Mouse (Mus musculus) fat pad, adult 2 months (tissue): ENCODE data around the gene Ankfn1.

Experiments used
- DNase-seq: peaks from one replicate; pipeline ENCODE4 v3.0.0-alpha.2; 2011; ENCODE audit warnings: low read depth, low spot score; ENCODE audit errors: extremely low read depth

Ankfn1 gene

DNA sequence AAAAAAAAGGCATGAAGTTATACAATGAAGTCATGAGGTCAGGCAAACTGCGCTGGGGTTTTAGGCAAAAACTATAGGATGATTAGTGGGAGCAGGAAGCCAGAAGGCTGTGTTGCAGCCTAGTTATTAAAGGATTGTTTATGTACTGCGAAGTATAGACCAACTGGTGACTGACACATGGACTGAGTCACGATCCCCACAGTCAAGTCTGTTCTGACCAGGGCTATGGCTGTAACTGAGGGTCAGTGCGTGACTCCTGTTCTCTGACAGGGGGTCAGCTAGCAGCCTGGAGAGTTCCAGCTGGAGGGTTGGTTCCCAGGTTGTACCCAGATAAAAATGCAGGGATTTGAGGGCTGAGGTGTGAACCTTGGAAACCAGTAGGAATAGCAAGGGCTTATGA lies 301.4 kb downstream of the Ankfn1 start:
- no peak for DNase-seq

DNA sequence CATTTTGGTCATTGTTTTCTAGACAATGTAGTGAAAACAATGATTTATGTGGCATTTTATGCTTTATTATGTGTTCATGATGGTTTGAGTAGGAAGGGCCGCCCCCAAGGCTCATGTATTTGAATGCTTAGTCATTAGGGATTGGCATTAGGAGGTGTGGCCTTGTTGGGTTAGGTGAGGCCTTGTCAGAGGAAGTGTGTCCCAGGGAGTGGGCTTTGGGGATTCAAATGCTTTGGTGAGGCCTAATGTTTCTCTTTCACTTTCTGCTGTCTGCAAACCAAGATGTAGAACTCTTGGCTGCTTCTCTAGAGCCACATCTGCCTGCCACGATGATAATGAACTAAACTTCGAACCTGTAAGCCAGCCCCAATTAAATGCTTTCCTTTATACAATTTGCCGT lies 304.6 kb downstream of the Ankfn1 start:
- no peak for DNase-seq

DNA sequence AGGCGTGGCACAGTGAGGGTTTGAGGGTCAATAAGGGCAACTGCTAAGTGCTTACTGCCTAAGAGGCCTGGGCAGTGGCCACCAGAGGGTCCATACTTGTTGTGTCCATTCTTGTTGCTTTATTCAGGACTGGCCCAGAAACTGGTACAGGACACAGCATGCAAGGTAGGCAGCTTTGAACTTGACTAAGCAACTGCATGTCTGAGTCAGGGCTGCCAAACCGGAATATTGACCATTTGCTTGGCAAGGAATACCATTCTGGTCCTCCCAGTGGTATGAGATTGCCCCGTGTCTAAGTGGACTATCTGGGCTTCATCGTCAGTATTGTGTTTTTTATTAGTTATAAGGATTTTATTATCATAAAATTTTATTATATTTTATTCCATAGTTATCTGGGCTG lies 312.1 kb downstream of the Ankfn1 start:
- DNase-seq: no peak

DNA sequence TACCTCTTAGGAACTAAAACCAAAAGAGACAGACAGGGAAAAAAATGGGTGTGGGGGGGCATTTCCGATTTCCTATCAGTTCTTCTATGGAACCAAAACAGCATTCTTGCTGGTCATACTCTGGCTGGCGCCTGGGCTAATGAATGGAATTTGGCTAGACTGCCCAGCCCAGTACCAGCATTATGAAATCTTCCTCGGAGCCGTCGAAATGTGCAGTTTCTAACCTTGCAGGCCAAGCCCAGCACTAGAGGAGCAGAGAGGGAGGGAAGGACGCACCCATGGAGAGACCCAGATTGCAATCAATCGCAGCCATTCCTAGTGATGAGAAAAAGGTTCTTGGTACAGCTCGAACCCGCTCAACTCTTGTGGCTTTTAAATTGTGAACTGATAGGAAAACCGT lies 315.2 kb downstream of the Ankfn1 start:
- DNase-seq: no peak

DNA sequence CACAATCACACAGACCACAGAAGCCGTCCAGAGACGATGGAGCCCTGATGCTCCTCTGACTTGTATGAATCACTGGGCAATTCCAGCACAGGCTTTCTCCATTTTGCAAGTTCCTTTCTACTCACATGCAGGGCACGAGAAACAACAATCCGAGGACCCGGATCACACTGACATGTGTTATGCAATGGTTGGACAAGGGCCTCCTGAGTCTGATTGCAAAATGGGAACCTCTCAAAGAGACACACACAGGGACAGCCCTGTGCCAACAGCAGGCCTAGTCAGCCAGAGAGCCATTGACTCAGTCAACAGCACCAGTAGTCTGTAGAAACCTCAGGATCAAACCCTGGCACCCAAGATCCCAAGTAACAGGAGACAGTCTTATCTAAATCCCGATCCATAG lies 318.0 kb downstream of the Ankfn1 start:
- DNase-seq: no peak

DNA sequence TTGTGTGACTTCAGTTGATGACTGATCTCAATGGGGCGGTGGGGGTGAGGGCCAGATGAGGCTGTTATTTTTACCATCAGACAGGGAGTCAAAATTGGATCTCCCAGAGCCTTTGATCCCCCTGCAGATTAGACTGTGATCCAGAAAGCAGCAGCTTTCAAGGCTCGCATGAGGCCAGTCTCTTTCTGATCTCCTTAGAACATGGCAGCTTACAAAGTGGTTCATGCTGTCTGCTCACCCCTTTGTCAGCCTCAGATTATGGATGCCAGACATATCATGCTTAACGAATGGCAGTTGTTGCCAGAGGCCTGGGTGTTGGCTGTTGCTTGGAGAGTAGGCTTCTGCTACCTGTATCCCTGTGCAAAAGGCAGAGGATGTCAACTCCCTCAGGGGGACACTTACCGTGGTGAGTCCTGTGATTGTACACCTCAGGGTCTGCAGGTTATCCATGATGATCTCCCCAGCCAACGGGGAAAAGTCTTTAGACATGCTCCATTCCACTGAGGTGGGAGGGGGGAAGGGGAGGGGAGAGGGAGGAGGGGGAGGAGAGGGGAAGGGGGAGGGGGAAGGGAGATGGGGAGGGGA lies 321.7 kb downstream of the Ankfn1 start:
- DNase-seq: no peak

DNA sequence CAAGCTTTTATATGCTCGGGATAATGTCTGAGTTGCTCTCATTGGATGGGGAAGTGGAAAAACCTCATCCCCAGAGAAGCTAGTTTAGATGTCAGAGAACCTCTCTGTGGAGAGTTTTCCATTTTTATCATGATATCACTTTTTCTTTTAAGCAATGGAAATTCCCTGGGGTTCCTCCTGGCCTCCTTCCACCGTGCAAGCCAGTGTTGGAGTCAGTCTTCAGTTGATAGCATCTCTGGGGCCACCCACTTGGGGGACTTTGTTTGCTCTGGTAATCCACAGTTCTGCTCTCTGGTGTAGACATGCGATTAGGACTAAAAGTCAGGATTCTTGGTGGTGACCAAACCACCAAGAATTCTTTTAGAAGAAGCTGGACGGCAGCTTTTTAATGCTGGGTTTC lies 322.8 kb downstream of the Ankfn1 start:
- DNase-seq: no peak

DNA sequence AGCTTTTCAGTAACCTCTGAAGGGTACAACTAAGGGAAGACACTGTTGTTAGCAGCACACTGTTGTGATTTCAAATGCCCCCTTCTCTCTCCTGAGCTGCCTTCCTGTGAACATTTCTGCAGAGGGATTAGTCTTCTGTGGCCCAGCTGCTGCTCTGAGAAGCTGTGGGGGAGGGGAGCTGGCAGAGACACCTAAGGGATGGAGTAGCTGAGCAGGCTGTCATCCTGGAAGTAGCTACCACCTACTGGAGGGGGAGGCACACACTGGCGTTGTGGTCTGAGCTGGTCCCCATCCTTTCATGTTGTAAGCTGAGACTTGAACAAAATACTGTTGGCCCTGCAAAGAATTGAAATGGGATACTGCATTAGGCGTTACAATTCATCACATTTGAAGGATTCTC lies 324.6 kb downstream of the Ankfn1 start:
- no peak for DNase-seq

DNA sequence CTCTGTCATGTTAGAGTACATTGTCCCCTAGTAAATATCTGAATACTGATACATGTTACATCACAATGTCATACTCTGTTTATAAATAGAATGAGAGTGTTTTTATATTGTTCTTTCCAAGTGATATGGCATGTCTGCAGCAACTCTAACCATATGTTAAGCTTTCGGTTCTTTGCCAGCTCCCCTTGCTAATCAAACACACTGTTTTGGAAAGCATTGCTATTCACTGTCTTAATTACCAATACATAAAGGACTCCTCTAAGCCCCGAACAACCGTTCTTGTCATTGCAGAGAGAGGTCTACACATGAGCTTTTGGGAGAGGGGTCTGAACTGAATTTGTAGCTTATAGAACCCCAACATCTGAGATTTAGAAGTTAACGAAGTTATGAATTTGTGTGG lies 327.0 kb downstream of the Ankfn1 start:
- DNase-seq: no peak

DNA sequence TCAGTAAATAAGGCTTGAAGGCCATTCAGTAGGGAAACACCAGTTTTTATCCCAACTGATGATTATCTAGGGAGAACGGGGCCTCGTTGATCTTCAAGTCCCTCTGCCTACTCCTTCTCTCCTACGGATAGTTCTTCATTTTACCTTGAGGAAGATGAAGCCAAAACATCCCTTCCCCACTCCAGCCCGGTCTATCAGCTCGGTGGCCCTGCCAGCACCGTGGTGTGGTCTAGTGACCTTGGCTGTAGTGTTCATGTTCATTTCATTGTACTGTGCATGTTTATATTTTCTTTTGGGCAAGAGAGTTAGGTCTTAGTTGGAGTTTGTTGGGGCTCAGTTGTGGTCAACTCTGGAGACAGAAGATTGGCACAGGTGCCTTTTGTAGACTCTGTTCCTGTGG lies 328.5 kb downstream of the Ankfn1 start:
- DNase-seq: no peak

DNA sequence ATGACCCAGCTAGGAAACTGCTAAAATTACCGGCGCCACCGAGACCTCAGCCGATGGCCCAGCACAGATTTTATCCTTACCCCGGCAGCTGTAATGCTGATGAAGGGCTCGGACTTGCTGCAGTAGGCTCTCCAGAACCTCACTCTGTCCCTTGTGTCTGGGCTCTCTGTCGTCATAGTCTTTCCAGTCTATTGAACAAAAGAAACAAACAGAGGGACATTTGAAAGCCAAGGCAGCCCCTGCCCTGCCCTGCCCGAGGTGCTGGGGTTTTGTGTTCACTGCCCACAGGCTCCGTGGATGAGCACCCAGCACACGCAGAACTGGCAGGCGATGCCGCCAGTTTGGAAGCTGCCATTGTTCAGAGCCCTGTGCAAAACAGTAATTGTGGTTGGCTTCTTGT lies 330.0 kb downstream of the Ankfn1 start:
- no peak for DNase-seq

DNA sequence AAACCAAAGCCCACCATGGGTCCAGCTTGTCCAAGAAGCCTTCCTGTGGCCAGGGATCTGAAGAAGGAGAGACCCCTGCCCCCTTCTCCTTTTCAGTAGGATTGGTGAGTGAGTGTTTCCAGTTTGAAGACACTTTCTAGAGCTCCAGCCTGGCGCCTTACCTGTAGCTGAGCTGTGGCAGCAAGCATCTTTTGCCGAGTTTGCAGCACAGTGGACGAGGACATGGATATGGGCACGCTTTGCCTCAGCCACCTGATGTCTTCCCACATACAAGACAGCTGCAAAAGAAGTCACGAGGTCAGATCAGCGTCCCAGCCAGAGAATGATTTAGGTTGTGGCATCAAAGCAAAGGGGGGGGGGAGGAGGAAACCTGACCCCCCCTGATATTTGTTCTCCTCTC lies 336.9 kb downstream of the Ankfn1 start:
- DNase-seq: no peak

DNA sequence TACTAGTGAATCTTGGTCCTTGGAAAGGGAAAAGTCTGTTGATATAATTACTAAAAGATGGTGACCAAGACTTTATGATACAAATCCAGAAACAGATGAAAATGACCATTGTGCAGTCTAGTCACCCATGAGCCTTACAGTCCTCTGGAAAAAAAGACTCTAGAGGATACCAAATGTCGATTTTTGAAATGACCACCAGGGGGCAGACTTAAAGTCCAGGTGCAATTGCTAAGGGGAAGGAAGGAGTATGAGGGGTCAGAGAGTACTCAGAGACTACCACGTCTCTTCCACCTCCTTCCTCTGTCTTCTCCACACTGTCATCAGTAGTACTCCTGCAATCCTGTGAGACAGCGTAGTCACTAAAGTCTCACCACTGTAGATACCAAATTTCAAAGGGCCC lies 353.1 kb downstream of the Ankfn1 start:
- DNase-seq: no peak

DNA sequence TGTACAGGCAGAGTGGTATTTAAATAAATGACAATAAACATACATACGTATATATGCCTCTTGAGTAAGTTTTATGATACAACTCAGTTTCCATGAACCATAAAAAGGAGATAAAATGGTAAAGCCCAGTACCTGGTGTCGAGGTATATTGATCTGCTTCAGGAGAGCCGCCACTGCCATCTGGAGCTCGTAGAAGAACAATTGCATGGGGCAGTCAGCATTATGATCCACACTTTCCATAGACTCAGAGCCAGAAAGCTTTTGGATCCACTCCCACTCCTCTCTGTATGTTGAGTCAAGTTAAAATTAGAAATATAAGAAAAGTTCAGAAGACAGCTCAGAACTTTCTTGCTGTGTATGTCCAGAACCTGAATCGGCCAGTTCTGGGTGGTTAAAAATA lies 354.8 kb downstream of the Ankfn1 start:
- no peak for DNase-seq

DNA sequence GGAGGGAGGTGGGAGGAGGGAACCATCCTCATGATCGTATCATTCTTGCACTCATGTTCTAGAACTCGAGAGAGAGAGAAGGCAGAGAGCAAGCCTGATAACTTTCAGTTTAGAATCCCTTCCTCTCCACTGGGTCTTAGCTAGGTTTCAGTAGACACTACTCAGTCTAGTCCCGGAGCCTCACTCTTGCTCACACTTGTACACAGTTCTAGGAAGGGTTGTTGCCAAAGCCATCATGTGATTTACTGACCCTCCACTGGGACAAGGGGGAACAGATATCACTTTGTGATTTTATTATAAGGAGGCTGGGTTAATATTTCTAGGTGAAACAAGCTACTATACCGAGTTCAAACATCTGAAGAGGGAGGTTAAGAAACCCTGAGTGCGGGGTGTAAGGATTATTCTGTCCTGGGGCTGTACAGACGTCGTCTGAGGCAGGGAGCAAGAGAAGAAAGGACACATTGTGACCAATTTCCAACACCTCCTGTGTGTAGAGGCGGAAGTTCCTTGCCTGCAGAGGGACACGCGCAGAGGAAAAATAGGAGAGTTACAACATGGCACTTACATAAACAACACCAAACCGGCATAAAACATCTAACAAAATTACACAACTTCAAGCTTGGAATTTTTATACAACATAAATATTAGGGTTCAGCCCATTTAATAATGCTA lies 356.6 kb downstream of the Ankfn1 start:
- DNase-seq: no peak

DNA sequence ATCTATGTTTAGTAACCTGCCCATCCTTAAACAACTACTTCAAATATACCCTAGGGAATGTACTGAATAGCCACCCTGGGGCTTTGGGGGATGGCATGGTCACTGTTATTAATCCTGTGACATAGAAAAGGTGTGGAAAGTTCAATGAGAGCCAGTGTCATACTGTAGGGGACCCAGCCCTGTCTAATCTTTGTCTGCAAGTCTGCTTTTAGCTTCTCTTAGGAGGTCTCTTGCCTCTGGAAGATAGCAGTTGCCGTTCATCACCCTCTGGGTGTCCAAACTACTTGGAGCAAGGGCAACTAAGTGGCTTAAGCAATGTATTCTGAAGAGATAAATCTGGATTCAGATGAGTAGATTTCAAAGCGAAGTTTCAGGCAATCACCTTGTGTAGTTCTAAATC lies 357.6 kb downstream of the Ankfn1 start:
- DNase-seq: no peak

DNA sequence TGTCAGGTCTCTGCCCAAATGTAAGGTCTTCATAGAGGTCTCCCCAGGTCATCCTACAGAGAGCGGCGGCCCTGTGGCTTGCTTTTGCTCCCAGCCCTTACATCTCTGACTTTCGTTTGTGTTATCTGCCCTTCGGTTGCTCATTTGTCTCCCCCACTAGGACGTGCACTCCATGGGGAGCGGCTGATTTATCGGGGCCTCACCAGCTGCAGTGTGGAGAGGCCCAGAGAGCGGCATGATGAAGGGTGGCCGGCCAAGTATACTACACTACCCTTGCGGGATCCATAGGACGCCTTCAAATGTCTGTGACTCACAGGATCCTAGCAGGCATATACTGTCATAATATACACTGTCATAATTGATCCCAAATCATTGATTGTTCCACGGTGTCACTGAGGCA lies 358.8 kb downstream of the Ankfn1 start:
- no peak for DNase-seq

DNA sequence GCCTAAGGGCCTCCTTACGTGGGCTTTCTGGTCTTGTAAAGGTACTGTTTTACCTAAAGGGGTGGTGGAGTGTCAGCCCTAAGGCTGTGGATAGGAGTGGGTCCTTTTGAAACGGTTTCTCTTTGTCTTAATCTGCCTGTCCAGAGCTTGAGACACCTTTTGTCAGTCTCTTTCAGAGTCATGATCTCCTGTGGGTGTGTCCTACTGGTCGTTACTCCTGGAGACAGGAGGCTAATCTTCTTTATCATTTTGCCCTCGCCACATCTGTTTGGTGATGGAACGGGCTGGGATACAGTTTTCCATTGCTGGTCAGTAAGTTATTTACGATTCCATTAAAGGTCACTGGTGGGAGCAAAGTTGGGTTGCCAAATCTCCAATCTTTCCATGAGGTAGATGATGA lies 360.7 kb downstream of the Ankfn1 start:
- no peak for DNase-seq

DNA sequence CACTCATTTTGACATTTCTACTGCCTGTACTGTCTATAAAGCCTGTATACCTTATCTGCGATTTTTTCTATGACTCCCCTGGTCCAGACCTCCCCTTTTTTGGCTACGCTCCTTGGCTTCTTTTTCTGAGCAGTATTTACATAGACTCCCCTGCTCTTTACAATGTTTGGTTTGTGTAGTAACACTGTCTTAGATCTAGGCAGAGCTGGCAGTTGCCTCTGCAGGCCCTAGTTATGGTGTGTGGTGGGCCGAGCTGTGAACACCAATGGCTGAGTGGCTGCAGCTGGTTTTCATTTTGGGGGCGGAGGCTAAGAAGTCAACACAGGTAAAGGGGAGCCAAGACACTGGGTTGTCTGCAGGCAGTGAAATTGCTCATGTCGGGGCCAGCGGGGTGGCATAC lies 368.7 kb downstream of the Ankfn1 start:
- DNase-seq: no peak

DNA sequence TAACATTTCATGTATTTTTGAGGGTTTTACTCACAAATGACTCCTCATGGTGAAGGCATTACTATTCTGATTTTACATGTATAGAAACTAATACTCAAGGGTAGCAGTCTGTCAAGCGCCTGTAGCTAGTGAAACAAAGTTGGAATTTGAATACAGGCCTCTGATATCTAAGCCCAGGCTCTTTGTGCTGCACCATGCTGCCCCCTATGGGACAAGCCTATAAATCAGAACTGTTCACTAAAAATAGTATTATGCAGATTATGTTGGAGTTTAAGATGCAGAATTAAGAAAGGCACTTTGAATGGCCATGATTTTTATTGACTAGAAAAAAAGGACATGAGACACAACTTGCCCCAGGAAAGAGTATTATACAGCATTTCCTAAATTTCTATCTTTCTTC lies 373.0 kb downstream of the Ankfn1 start:
- no peak for DNase-seq

DNA sequence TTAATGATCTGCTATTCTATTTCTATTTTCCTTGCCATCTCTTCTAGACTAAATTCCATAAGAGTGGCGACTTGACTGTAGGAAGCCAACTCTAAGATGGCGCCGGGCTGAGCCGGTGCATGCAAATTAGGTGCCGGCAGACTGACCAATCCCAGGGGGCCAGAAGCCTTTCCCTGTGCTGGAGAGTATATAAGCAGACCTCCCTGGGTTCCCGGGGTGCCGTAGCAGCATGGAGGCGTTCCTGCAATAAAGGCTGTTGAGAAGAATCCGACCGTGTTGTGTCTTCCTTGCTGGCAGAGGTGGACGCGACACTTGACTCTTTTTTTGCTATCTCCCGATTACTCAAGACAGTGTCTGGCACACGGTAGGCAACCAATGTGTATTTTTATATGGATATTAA lies 374.0 kb downstream of the Ankfn1 start:
- DNase-seq: no peak

DNA sequence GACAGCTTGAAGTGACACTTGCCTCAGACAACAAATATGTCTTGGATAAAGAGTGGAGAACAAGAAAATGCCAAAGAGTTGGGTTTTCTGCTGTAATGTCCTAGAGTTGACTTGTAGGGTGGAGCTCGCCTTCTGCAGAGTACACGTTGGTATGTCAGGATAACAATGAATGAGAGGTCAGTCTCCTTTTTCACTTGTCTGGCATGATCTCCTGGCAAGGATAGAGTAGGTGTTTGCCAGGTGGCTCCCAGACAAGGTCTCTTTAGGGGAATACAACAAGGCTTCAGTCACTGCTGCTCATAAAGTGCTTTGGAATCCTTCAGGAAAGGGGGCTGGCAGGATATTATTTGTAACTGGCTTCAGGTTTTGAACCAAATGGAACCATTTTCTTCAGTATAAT lies 388.6 kb downstream of the Ankfn1 start:
- no peak for DNase-seq

DNA sequence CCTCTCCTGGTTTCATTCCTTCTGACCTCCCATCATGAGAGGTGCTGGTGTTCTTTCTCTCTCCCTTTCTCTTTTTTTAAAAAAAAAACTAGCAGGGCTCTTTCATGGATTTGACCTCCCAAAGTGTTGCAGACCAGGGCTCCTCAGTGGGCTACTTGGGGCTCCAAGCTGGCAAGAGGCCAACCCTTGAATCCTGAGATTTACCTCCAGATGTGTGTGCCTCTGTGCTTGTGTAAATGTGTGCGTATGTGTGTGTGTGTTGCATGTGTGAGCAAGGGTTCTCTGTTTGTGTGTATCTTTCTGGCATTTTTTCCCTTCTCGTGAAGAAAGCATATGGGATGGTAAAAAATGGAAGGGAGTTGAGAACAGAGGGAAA lies 394.8 kb downstream of the Ankfn1 start:
- no peak for DNase-seq
